Mouse (Mus musculus) liver, embryonic 16.5 days (tissue): ENCODE measurements around the gene Rpf2. TPM values are rescaled to one million over a fixed set of nuclear protein-coding genes. Genes with fewer than 3 reads are reported as not detected.
A peak's percentile ranks its signal among the peaks of the same experiment; 100 is the strongest.

Source experiments
- ATAC-seq: fragments of 200-750 bp; cut with Nextera tagmentation; 2 replicates; pipeline ENCODE4 v1.8.0; 2017; ENCODE audit warnings: low read depth, mild to moderate bottlenecking, moderate number of reproducible peaks, moderate library complexity
- H3K27ac ChIP-seq: fragments of 300-500 bp; sonication (generic); 2 replicates; pipeline ENCODE4 v1.5.1; 2014; ENCODE audit warnings: mild to moderate bottlenecking, low read length
- H3K27me3 ChIP-seq: fragments of 300-500 bp; sonication (generic); 2 replicates; pipeline ENCODE4 v1.6.1; 2014; ENCODE audit warnings: low read depth, low read length, mixed read lengths; ENCODE audit not compliant: control insufficient read depth, insufficient read depth
- H3K36me3 ChIP-seq: fragments of 300-500 bp; sonication (generic); 2 replicates; pipeline ENCODE4 v1.6.1; 2014; ENCODE audit warnings: mild to moderate bottlenecking; ENCODE audit not compliant: control insufficient read depth, insufficient read depth
- H3K4me1 ChIP-seq: fragments of 300-500 bp; sonication (generic); 2 replicates; pipeline ENCODE4 v1.6.1; 2014; ENCODE audit warnings: low read depth, low read length, mixed read lengths; ENCODE audit not compliant: control insufficient read depth
- H3K4me2 ChIP-seq: fragments of 300-500 bp; sonication (generic); 2 replicates; pipeline ENCODE4 v1.6.1; 2014; ENCODE audit warnings: low read depth, low read length, mixed read lengths
- H3K4me3 ChIP-seq: fragments of 300-500 bp; sonication (generic); 2 replicates; pipeline ENCODE4 v1.5.1; 2014; ENCODE audit warnings: low read depth, mild to moderate bottlenecking, low read length
- H3K9ac ChIP-seq: fragments of 300-500 bp; sonication (generic); 2 replicates; pipeline ENCODE4 v1.6.1; 2014; ENCODE audit warnings: low read depth, low read length
- H3K9me3 ChIP-seq: fragments of 300-500 bp; sonication (generic); replicated peaks from 2 replicates; pipeline ENCODE4 v1.6.1; 2016; ENCODE audit warnings: low read length; ENCODE audit not compliant: control insufficient read depth
- WGBS: fragments of 180-500 bp; shearing (Covaris S2); extraction: QIAGEN DNeasy Blood & Tissue Kit; methylation state at CpG from one replicate; pipeline ENCODE4 v1.1.7; 2014; ENCODE audit not compliant: insufficient replicate concordance; 5-methylcytosine and 5-hydroxymethylcytosine counted together
- polyA plus RNA-seq: library from polyadenylated mRNA; unstranded; fragments of >200 nt; fragmentation: Nextera tagmentation; extraction: Ambion mirVana; gene quantifications from 2 replicates; pipeline ENCODE4 v1.2.1, GENCODE M21; 2015

Rpf2 gene
- 23.6 and 25.9 TPM in 2 replicates for polyA plus RNA-seq

GRCm38 (mm10) chr10:40246374-40247165, at the start of gene Rpf2:
Gene Rpf2 (minus strand): TSS chr10:40247036.
- under 1% methylated on average over 54 of the region's 54 CpGs for WGBS
- peak; percentile 93 for ATAC-seq
- Histone ChIP-seq H3K27ac (peak within 1 kb of the TSS; percentile 69), H3K4me1 (peaks cover 3% of the 10 kb centered on the region), H3K9me3 (no peaks in the 10 kb centered on the region), H3K36me3 (peaks cover 7% of the 10 kb centered on the region), H3K4me2 (peak within 1 kb of the TSS; percentile 88), H3K27me3 (no peaks in the 10 kb centered on the region), H3K4me3 (peak within 1 kb of the TSS; percentile 90), H3K9ac (peak within 1 kb of the TSS; percentile 73)

- ATAC-seq, result no peak
- no peaks in the 10 kb centered on the region for H3K9me3 ChIP-seq
- H3K36me3 ChIP-seq, result peaks cover 33% of the 10 kb centered on the region
- H3K4me2 ChIP-seq, result no peak overlapping the region
- no peak overlapping the region for H3K27ac ChIP-seq
- H3K9ac ChIP-seq, result no peak overlapping the region
- H3K4me1 ChIP-seq, result peaks cover 20% of the 10 kb centered on the region
- H3K27me3 ChIP-seq, result no peaks in the 10 kb centered on the region
- WGBS, result 85% methylated on average over 6 of the region's 6 CpGs
- H3K4me3 ChIP-seq, result no peak overlapping the region
These were observed 45.8 kb upstream of the Rpf2 start for GRCm38 (mm10) chr10:40292640-40293039.

GRCm38 (mm10) chr10:40286767-40287166, 39.9 kb upstream of the Rpf2 start:
- Histone ChIP-seq H3K9ac (no peak overlapping the region), H3K27me3 (no peaks in the 10 kb centered on the region), H3K9me3 (no peaks in the 10 kb centered on the region), H3K36me3 (peaks cover 28% of the 10 kb centered on the region), H3K27ac (no peak overlapping the region), H3K4me1 (no peaks in the 10 kb centered on the region), H3K4me3 (no peak overlapping the region), H3K4me2 (no peak overlapping the region)
- no peak for ATAC-seq
- WGBS, result 42% methylated on average over 1 of the region's 1 CpGs

- H3K9me3 ChIP-seq, result no peaks in the 10 kb centered on the region
- H3K4me3 ChIP-seq, result no peak overlapping the region
- no peaks in the 10 kb centered on the region for H3K27me3 ChIP-seq
- H3K4me2 ChIP-seq, result no peak overlapping the region
- H3K4me1 ChIP-seq, result no peaks in the 10 kb centered on the region
- H3K27ac ChIP-seq, result no peak overlapping the region
- peaks cover 19% of the 10 kb centered on the region for H3K36me3 ChIP-seq
- 88% methylated on average over 1 of the region's 1 CpGs for WGBS
- no peak overlapping the region for H3K9ac ChIP-seq
- no peak for ATAC-seq
These were observed 38.7 kb upstream of the Rpf2 start for GRCm38 (mm10) chr10:40285571-40285970.

- no peaks in the 10 kb centered on the region for H3K9me3 ChIP-seq
- peaks cover 16% of the 10 kb centered on the region for H3K36me3 ChIP-seq
- H3K27me3 ChIP-seq, result no peaks in the 10 kb centered on the region
- 76% methylated on average over 3 of the region's 3 CpGs for WGBS
- no peak overlapping the region for H3K27ac ChIP-seq
- ATAC-seq, result no peak
- H3K4me3 ChIP-seq, result no peak overlapping the region
- H3K4me1 ChIP-seq, result no peaks in the 10 kb centered on the region
- H3K9ac ChIP-seq, result no peak overlapping the region
- H3K4me2 ChIP-seq, result no peak overlapping the region
These were observed 38.2 kb upstream of the Rpf2 start for GRCm38 (mm10) chr10:40284997-40285396.

GRCm38 (mm10) chr10:40284179-40284831, 37.5 kb upstream of the Rpf2 start:
- no peak overlapping the region for H3K27ac ChIP-seq
- H3K9ac ChIP-seq, result no peak overlapping the region
- peaks cover 13% of the 10 kb centered on the region for H3K36me3 ChIP-seq
- no peak overlapping the region for H3K4me2 ChIP-seq
- no peaks in the 10 kb centered on the region for H3K27me3 ChIP-seq
- H3K4me1 ChIP-seq, result peaks cover under 1% of the 10 kb centered on the region
- 80% methylated on average over 10 of the region's 10 CpGs for WGBS
- no peaks in the 10 kb centered on the region for H3K9me3 ChIP-seq
- H3K4me3 ChIP-seq, result no peak overlapping the region
- 0 out of 2 replicates have a peak, but pooled peaks have one; percentile 7 for ATAC-seq

- H3K36me3 ChIP-seq, result peaks cover 12% of the 10 kb centered on the region
- no peak overlapping the region for H3K4me2 ChIP-seq
- no peak for ATAC-seq
- H3K4me1 ChIP-seq, result peaks cover 7% of the 10 kb centered on the region
- H3K4me3 ChIP-seq, result no peak overlapping the region
- no peaks in the 10 kb centered on the region for H3K27me3 ChIP-seq
- no peak overlapping the region for H3K27ac ChIP-seq
- no peaks in the 10 kb centered on the region for H3K9me3 ChIP-seq
- H3K9ac ChIP-seq, result no peak overlapping the region
- WGBS, result 86% methylated on average over 9 of the region's 9 CpGs
These were observed 36.8 kb upstream of the Rpf2 start for GRCm38 (mm10) chr10:40283636-40284035.

- 94% methylated on average over 2 of the region's 2 CpGs for WGBS
- ATAC-seq, result no peak
These were observed 34.7 kb upstream of the Rpf2 start for GRCm38 (mm10) chr10:40281565-40281964.

GRCm38 (mm10) chr10:40278317-40278716, 31.5 kb upstream of the Rpf2 start:
- Histone ChIP-seq H3K9ac (no peak overlapping the region), H3K4me1 (peaks cover 37% of the 10 kb centered on the region), H3K4me2 (no peak overlapping the region), H3K4me3 (no peak overlapping the region), H3K27ac (no peak overlapping the region), H3K9me3 (no peaks in the 10 kb centered on the region), H3K27me3 (no peaks in the 10 kb centered on the region), H3K36me3 (no peaks in the 10 kb centered on the region)
- WGBS, result 48% methylated on average over 5 of the region's 5 CpGs
- ATAC-seq, result no peak

More at GRCm38 (mm10) chr10:40281565-40281964, 34.7 kb upstream of the Rpf2 start:
- Histone ChIP-seq H3K27me3 (no peaks in the 10 kb centered on the region), H3K4me2 (no peak overlapping the region), H3K36me3 (peaks cover 7% of the 10 kb centered on the region), H3K27ac (no peak overlapping the region), H3K4me3 (no peak overlapping the region), H3K9ac (no peak overlapping the region), H3K9me3 (no peaks in the 10 kb centered on the region), H3K4me1 (peaks cover 7% of the 10 kb centered on the region)
